Mouse (Mus musculus) bone marrow, adult 2 months (tissue): ENCODE results near the gene Nes.

Experiments
- CTCF ChIP-seq: fragments of 200-500 bp; IDR thresholded peaks from 2 replicates; pipeline ENCODE4 v1.5.1; 2011; ENCODE audit warnings: low read length, control low read depth; ENCODE audit not compliant: control insufficient read depth, insufficient read depth
- POLR2A ChIP-seq: fragments of 200-500 bp; IDR thresholded peaks from 2 replicates; pipeline ENCODE4 v1.6.1; 2011; ENCODE audit warnings: low read depth, mild to moderate bottlenecking, control low read depth, low read length, borderline replicate concordance; ENCODE audit not compliant: control insufficient read depth

- TF ChIP-seq CTCF (no peak), POLR2A (no peak)
Observed at GRCm38 (mm10) chr3:87947811-87948199, 23.1 kb upstream of the Nes start.
